Mouse (Mus musculus): ENCODE measurements around the gene Pex13.

DNA sequence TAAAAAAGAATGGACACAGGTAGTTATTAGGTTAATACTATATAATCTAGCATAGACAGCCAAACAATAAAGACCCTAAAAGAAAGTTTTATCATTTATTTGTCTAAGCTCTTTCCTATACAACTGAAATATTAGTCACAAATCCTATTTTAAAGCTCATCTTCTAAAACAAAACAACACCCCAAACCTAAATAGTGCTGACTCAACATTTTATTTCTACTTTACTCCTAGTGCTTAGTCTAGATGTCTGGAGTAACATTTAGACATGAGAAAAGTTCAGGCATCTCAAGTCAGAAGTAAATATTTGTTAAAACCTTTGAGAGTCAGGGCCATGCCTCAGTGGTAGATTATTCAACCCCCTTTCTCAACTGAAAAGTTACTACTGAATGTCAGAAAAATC, 18.3 kb downstream of the Pex13 start:
- TF ChIP-seq CTCF (IDR thresholded peaks at IDR 0.05; ENCODE audit: low read depth): no peak
- no peak for TF ChIP-seq EP300 (optimal IDR thresholded peaks at IDR 0.05)

Data from stomach, postnatal 0 days (tissue).